Mouse (Mus musculus) megakaryocyte, adult 5-6 weeks (primary cell): Measurements from ENCODE around the gene Rnf217. TPM values are rescaled to one million over a fixed set of nuclear protein-coding genes. Genes with fewer than 3 reads are reported as not detected.

Experiments used
- ATAC-seq: 2 replicates; pipeline ENCODE4 v1.8.0; 2016; ENCODE audit warnings: mild to moderate bottlenecking, inconsistent platforms; ENCODE audit not compliant: poor library complexity, severe bottlenecking
- total RNA-seq, 2 experiments: library from RNA; stranded (forward) in 1 of 2; stranded (reverse) in 1 of 2; fragments of 153-499, 151-499 nt in 1 of 2; fragments of 221-1000, 200-1000 nt in 1 of 2; gene quantifications; 2 replicates each; pipeline versions ENCODE4 v1.2.3 to v1.2.4; 2015 to 2017

Rnf217 gene
- total RNA-seq, 2 experiments from 2014 or later = 2.6 to 4.1 TPM

- no peak for ATAC-seq
Observed at GRCm38 (mm10) chr10:31555433-31555960, 53.5 kb downstream of the Rnf217 start.

- no peak for ATAC-seq
Observed at GRCm38 (mm10) chr10:31553302-31553701, 55.7 kb downstream of the Rnf217 start.

- ATAC-seq = no peak
Observed at GRCm38 (mm10) chr10:31551850-31552249, 57.1 kb downstream of the Rnf217 start.

GRCm38 (mm10) chr10:31551362-31551761 is 57.6 kb downstream of the Rnf217 start:
- no peak for ATAC-seq

- ATAC-seq = no peak
Observed at GRCm38 (mm10) chr10:31547156-31547555, 61.8 kb downstream of the Rnf217 start.

DNA sequence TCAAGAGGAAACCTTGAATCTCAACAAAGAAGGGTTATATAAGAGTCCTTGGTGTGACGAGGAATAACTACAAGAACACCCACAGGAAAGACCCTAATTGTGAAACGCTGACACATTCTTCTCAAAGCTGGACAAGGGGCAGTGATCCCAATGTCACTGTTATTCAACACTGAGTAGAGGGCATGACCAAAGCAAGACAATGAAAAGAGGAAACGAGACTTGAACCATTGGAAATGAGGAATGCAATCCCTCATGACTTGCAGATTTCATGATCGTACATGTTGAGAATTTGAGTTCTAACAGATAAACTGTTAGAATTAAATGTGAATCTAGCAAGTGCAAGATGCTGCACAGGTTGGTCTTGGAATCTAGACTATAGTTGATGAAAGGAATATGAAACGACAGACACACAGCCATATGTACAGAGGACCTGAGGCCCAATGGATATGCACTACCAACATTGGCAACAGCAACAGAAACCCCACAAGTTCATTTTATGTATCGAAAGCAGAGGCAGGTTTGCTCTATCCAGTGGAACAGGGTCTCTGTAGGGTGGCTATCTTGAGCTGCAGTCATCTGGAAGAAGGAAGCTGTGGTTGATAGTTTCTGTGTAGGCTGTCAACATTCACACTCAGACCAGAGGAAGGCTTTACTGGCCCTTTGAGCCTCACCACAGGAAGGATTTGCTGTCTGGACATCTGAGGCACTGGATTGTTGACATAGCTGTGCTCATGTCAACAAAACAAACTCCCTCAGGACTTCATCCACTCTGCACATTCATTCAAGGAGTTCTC is 64.6 kb downstream of the Rnf217 start:
- peak; percentile 83 for ATAC-seq

GRCm38 (mm10) chr10:31540518-31540917 is 68.5 kb downstream of the Rnf217 start:
- no peak for ATAC-seq

DNA sequence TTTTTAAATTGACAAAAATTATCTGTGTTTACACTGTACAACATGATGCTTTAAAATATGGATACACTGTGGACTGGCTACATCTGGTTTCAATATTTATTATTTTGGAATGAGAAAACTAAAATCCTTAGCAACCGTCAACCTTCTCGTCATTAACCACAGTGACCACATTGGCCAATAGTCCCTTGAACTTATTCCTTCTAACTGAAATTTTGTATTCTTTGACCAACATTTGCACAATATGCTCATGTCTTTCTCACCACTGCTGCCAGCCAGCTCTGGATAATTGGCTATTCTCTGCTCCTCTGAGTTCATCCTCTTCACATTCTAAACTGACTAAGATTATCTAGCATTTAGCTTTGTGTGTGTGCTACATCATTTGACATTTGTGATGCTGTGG is 69.6 kb downstream of the Rnf217 start:
- peak; percentile 43 for ATAC-seq

DNA sequence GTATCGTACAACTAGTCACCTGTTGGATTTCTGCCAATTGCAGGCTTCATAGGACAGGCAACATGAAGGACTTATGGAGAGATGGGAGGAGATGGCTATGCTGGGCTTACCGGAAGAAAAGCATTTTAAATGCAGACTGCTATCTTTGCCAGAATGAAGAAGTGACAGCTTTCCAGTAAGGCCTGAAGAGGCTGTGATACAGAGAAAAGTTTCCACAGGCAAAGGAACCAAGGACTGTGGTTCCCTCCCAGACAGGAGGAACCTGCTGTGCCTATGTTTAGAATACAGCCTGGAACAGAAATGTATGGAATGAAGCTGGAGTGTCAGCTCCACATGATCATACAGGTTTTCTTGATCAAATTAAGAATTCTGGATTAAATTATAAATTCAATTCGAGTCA is 70.3 kb downstream of the Rnf217 start:
- ATAC-seq = peak; percentile 56

DNA sequence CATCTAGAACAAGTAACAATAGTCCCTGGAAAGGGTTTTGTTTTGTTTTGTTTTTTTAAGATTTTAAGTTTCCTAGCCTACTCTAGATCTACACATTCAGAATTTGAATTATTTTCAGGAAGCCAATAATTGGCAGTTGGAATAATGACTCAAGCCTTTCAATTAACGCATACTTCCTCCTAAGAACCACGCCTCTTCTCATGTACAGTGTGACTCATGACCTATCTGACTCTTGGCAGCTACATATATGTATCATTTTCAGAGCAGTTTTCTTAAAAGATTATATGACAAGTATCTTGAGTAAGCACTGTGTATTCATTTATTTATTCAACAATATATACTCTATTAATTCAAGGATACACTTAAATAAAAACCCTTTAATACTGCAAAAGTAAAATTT is 70.7 kb downstream of the Rnf217 start:
- peak; percentile 80 for ATAC-seq

DNA sequence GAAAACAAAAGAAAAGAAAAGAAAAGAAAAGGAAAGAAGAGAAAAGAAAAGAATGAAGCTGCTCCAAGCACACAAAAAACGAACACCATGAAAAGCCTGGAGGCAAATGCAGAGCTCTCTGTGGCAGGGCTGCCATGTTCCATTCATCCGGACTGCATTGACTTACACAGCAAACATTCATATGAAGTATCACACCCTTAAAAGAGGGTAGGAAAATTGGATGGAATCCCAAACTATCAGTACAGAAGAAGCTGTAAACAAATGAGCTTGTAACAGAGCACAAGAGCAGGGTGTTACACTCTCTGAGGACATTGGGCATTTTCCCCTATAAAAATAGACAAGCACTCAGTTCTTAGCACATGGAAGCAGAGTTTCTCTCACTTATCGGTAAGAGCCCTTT is 71.8 kb downstream of the Rnf217 start:
- no peak for ATAC-seq

DNA sequence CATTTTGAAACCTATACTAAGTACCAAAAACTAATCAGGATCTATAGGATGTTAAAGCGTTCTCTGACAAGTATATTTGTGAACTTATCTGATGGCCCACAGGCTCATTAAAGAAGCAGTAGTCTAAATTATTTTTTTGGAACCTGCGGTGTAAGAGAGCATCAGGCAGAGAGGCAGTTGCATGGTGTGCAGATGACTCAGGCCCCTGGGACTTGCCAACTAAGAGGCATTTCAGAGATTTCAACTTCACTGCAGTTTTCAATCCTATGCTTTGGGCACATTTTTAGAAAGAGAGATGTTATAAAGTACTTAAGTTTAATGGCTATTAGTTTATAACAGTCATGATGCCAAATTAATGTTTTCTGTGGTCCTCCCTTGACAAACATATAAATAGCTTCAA is 73.9 kb downstream of the Rnf217 start:
- no peak for ATAC-seq

GRCm38 (mm10) chr10:31533270-31533826 is 75.6 kb downstream of the Rnf217 start:
- no peak for ATAC-seq

GRCm38 (mm10) chr10:31532782-31533181 is 76.2 kb downstream of the Rnf217 start:
- ATAC-seq = no peak

DNA sequence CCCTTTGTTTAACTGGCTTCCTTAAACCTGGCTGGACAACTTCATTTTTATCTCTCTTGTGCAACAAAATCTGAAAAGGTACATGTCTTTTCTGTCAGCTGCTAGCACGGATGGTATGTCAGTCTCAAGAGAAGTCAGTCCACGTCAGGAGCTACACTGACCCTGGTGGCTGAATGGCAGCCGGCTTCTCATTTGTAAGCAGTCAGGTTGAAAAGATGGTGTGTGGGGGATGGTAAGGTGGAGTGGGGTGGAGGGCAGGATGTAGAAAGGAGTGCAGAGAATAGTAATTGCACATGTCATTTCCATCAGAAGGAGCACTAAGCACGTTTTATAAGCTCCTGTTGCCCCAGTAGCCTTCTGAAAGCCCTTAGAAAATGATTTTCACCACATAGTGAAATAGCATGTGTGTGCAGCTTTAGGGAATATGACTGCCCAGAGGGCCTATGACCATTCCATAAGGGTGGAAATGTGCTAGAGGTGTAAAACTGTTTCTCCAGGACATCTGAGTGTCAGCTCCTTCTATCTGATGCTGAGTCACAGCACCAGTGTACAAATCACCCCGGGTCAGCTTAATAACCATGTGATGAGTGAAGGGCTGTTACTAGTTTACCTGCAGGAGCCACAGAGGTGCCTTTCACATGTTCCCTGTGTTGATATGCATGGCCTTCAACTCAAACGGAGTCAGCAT is 80.5 kb downstream of the Rnf217 start:
- no peak for ATAC-seq

DNA sequence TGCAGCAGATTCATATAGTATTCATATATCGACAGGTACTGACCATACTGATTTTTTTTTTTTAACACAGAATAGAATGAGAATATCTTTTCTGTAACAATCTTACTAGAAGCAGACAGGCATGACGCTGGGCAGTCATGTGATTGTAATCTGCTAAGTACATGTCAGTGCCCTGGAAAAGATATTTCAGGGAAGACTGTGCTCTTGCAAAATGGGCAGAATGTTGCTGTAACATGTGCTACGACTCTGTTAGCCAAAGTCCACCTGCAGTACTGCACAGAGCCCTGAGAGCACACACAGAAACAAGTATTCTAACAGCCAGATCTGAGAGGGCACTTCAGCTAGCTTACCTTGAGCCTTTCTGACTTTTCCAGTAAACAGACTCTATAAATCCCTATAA is 83.3 kb downstream of the Rnf217 start:
- ATAC-seq = no peak

DNA sequence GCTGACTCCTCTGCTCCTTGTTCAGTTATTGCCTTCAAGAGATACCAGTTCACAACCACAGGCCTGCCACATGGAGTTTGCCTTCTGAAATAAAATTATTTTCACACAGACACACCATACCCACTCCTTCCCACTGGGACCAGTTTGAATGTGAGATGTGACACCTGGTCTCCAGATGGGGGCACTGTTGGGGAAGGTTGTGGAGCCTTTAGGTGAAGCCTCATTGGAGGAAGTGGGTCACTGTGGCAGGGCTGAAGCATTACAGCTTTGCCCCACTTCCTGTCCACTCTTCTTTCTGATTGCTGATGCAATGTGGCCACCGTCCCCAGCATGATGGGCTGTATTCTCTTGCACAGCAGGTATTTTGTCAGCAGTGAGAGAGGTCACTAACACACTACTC is 89.6 kb downstream of the Rnf217 start:
- peak; percentile 99 for ATAC-seq

DNA sequence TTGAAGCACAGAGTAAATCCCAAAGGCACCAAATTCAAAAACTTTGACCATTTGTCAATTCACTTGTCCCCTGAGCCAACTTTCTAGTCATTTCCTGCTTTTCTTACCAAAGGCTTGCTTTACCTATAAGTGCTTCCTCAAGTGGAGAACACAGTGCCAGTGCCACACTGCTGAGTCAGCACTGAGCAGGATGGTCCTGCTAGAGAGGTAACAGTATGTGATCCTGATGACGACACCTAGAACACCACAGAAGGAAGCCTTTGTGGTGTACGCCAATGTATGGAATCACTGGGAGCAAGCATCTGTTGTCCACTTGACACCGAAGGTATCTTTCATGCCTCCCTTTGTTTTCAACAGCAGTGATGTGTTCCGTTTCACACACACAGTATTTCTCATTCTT is 90.8 kb downstream of the Rnf217 start:
- no peak for ATAC-seq

DNA sequence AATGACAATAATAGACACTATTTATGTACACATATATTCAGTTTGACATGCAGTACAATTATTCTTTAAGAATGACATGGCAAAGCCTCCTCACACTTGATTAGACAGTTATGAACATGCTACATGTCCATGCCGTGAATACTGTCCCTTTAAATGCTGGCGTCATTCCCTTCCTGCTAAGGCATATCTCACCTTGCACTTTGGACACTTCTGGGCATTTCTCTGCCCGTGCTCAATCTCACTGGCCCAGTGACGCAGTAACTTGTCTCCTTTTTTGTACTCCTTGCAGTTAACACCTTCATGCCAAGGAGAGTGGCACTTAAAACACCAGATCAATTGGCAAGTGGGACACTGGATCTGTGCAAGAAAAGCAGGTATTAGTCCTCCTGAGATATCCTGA is 91.8 kb downstream of the Rnf217 start:
- no peak for ATAC-seq

DNA sequence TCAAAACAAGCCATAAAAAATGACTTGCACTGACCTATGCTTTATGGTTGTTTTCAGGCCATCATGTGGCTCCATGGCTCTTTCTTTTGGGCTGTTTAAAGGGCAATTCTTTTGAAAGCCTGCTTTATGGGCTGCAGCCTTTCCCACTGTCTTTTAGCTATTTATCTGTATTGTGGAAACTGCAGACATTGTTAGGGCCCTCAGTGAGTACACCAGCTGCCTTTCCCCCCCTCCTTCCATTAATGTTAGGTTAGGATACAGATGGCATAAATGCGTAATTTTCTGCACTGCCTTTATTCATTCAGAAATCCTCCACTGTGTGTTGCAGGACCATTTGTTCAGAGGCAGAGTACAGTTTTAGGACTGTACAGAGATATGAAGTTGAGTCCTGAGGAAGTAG is 93.1 kb downstream of the Rnf217 start:
- no peak for ATAC-seq

DNA sequence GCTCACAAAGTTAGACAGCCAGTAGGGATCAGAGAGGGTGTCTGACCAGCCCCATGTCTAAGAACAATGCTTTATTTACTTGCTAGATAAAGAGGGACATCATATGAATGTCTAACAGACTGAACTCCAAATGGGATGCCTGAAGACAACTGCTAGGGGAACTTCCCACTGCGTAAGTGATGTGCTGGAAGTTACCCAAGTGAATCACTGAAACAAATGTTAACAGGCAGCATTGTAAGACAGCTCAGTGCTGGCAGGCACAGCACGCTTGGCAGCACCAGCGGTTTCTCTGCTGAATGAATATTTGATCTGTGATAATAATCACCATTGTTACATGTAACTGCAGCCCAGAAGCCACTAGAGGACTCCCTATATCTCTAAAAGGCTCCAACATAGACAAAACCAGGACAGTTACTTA is 104.8 kb downstream of the Rnf217 start:
- no peak for ATAC-seq
